Mouse (Mus musculus) spleen, adult 2 months (tissue): Measurements from ENCODE around the gene Cenpt.

Experiments
- CTCF ChIP-seq: fragments of 200-500 bp; IDR thresholded peaks from 2 replicates; pipeline ENCODE4 v1.5.1; 2011; ENCODE audit warnings: mild to moderate bottlenecking, inconsistent platforms; ENCODE audit not compliant: insufficient read depth, insufficient read length, insufficient replicate concordance; ENCODE audit errors: extremely low read depth
- POLR2A ChIP-seq: fragments of 200-500 bp; IDR thresholded peaks from 2 replicates; pipeline ENCODE4 v1.6.1; 2011; ENCODE audit warnings: low read depth, low read length, inconsistent platforms

- TF ChIP-seq POLR2A (no peak), CTCF (no peak)
Observed at GRCm38 (mm10) chr8:105807766-105808165, 45.3 kb downstream of the Cenpt start.
